Mouse (Mus musculus): ENCODE measurements around the gene Wbp2nl. TPM values are rescaled to one million over a fixed set of nuclear protein-coding genes. Genes with fewer than 3 reads are reported as not detected.

The Wbp2nl gene
- polyA plus RNA-seq, 1 experiment from 2014 or later: not detected

DNA sequence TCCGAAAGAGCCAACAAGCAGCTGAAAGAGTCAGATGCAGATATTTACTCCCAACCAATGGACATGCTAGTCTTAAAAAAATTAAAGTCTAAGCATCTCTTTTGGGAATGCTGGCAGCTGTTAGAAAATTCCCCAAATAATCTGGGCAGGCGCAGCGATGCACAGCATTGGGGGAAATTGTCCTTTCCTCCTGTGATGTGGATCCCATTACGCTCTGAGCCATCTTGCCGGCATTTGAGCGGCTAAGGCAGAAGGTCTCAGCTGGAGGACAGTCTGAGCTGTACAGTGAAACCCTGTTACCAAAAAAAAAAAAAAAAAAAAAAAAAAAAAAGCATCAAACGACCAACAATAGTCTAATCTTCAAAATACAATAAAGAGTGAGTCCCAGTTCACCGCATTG lies 23.4 kb downstream of the Wbp2nl start:
- 78% methylated on average over 8 of the region's 8 CpGs for WGBS
- no peak for ATAC-seq (ENCODE audit: low FRiP score, low read depth)
- H3K9me3 ChIP-seq: no peaks in the 10 kb centered on the region
- H3K36me3 ChIP-seq: no peaks in the 10 kb centered on the region
- no peak overlapping the region for H3K4me3 ChIP-seq
- H3K27ac ChIP-seq: no peak overlapping the region
- no peaks in the 10 kb centered on the region for H3K27me3 ChIP-seq
- no peak overlapping the region for H3K9ac ChIP-seq
- no peak overlapping the region for H3K4me2 ChIP-seq (replicated peaks)
- peaks cover 11% of the 10 kb centered on the region; the same call in 1 of the 2 replicates for H3K4me1 ChIP-seq

GRCm38 (mm10) chr15:82325382-82325781 lies 26.6 kb downstream of the Wbp2nl start:
- H3K27me3 ChIP-seq: no peaks in the 10 kb centered on the region
- peaks cover 18% of the 10 kb centered on the region for H3K36me3 ChIP-seq
- no peak overlapping the region for H3K4me2 ChIP-seq (replicated peaks)
- H3K9ac ChIP-seq: no peak overlapping the region
- no peak overlapping the region for H3K27ac ChIP-seq
- no peak for ATAC-seq (ENCODE audit: low FRiP score, low read depth)
- no peaks in the 10 kb centered on the region for H3K9me3 ChIP-seq
- WGBS: 63% methylated on average over 2 of the region's 2 CpGs
- peaks cover 11% of the 10 kb centered on the region; the same call in 1 of the 2 replicates for H3K4me1 ChIP-seq
- no peak overlapping the region for H3K4me3 ChIP-seq

GRCm38 (mm10) chr15:82335194-82335593 lies 36.4 kb downstream of the Wbp2nl start:
- no peak for ATAC-seq (ENCODE audit: low FRiP score, low read depth)
- Histone ChIP-seq H3K4me3 (no peak overlapping the region), H3K4me1 (peaks cover 23% of the 10 kb centered on the region), H3K27me3 (peaks cover under 1% of the 10 kb centered on the region), H3K4me2 (replicated peaks) (no peak overlapping the region), H3K27ac (no peak overlapping the region), H3K36me3 (peaks cover 44% of the 10 kb centered on the region), H3K9me3 (no peaks in the 10 kb centered on the region), H3K9ac (no peak overlapping the region; the same call in 1 of the 2 replicates)
- WGBS: 91% methylated on average over 4 of the region's 4 CpGs

DNA sequence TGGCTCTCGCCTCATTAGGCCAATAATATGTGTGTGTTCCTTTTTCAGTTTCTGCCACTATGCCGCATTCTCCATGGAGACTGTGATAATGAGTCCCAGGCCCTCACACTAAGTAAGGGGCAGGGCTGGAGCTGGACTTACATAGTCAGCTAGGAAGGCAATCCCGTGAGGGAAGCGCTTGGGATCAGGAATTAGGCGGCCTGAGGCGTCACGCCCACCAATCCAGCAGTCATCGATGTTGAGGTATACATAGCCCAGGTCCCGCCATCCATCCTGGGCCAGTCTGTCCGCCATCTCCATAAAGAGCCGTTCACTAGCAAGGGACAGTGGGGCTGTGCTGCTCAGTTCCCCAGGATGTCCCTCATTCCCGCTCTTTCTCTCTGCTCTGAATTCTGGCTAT lies 37.9 kb downstream of the Wbp2nl start:
- H3K4me1 ChIP-seq: peaks cover 33% of the 10 kb centered on the region
- no peak for ATAC-seq (ENCODE audit: low FRiP score, low read depth)
- H3K4me3 ChIP-seq: no peak overlapping the region
- H3K27ac ChIP-seq: no peak overlapping the region
- H3K4me2 ChIP-seq (replicated peaks): no peak overlapping the region; the same call in 1 of the 2 replicates
- peaks cover 32% of the 10 kb centered on the region for H3K36me3 ChIP-seq
- H3K9ac ChIP-seq: peak overlapping the region; percentile 27; the same call in 1 of the 2 replicates
- H3K27me3 ChIP-seq: peaks cover 5% of the 10 kb centered on the region
- H3K9me3 ChIP-seq: no peaks in the 10 kb centered on the region
- 54% methylated on average over 12 of the region's 12 CpGs for WGBS

DNA sequence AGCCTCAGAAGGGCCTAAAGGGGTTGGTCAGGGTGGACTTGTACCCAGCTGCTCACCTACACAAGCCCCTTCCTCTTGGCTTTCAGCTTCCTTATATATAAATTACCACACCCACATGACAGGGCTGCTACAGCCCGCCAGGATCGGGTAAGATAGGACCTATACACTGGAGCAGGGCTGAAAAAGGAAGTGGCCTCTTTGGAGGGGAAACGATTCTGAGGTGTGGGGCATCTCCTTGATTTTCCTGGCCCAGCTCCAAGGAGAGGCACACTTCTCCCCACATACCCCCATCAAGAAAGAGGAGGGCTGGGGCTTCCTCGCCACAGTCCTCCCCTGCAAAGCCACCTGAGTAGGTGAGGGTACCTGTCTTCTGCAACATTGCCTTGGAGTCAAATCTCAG lies 39.1 kb downstream of the Wbp2nl start:
- Histone ChIP-seq H3K4me2 (replicated peaks) (peak overlapping the region; percentile 81), H3K9me3 (no peaks in the 10 kb centered on the region), H3K4me3 (peak overlapping the region; percentile 53), H3K27ac (0 out of 2 replicates have a peak overlapping the region, but pooled peaks have one; percentile 22), H3K27me3 (peaks cover 5% of the 10 kb centered on the region), H3K9ac (peak overlapping the region; percentile 70), H3K4me1 (peaks cover 44% of the 10 kb centered on the region), H3K36me3 (peaks cover 22% of the 10 kb centered on the region)
- WGBS: 26% methylated on average over 4 of the region's 4 CpGs
- ATAC-seq (ENCODE audit: low FRiP score, low read depth): no peak

GRCm38 (mm10) chr15:82338593-82339112 lies 39.9 kb downstream of the Wbp2nl start, which contains the start of the genes Naga, Pheta2 and Smdt1:
Gene Naga (minus strand): TSS chr15:82338925.
Gene Pheta2 (plus strand): TSS chr15:82338942.
Gene Smdt1 (plus strand): TSS chr15:82338959.
- H3K4me2 ChIP-seq (replicated peaks): peak within 1 kb of the TSS; percentile 81
- ATAC-seq (ENCODE audit: low FRiP score, low read depth): peak; percentile 90
- peaks cover 5% of the 10 kb centered on the region for H3K27me3 ChIP-seq
- under 1% methylated on average over 41 of the region's 41 CpGs for WGBS
- H3K36me3 ChIP-seq: peaks cover 22% of the 10 kb centered on the region
- no peaks in the 10 kb centered on the region for H3K9me3 ChIP-seq
- H3K9ac ChIP-seq: peak within 1 kb of the TSS; percentile 70
- H3K4me1 ChIP-seq: peaks cover 44% of the 10 kb centered on the region
- H3K4me3 ChIP-seq: peak within 1 kb of the TSS; percentile 53
- peak within 1 kb of the TSS; percentile 67 for H3K27ac ChIP-seq

DNA sequence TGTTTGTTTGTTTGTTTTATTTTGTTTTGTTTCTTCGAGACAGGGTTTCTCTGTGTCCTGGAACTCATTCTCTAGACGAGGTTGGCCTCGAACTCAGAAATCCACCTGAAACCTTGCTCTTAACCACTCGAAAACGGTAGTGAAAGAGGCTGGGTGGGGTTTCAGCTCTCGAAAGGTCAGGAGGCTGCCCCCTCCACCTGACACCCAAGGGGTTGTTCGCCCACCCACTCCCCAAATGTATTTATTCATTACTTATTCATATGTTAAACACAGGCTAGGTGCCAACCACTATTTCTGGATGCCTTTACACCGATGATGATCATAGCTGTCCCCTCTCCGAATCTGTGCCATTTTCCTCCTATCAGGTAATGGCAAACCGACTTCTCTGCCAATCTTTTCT lies 40.4 kb downstream of the Wbp2nl start:
- H3K27ac ChIP-seq: no peak overlapping the region
- peak overlapping the region; percentile 70; the same call in 1 of the 2 replicates for H3K9ac ChIP-seq
- H3K4me3 ChIP-seq: peak overlapping the region; percentile 53
- peaks cover 44% of the 10 kb centered on the region for H3K4me1 ChIP-seq
- H3K27me3 ChIP-seq: peaks cover 5% of the 10 kb centered on the region
- no peaks in the 10 kb centered on the region for H3K9me3 ChIP-seq
- peaks cover 19% of the 10 kb centered on the region for H3K36me3 ChIP-seq
- no peak for ATAC-seq (ENCODE audit: low FRiP score, low read depth)
- WGBS: 57% methylated on average over 10 of the region's 10 CpGs
- H3K4me2 ChIP-seq (replicated peaks): peak overlapping the region; percentile 81

DNA sequence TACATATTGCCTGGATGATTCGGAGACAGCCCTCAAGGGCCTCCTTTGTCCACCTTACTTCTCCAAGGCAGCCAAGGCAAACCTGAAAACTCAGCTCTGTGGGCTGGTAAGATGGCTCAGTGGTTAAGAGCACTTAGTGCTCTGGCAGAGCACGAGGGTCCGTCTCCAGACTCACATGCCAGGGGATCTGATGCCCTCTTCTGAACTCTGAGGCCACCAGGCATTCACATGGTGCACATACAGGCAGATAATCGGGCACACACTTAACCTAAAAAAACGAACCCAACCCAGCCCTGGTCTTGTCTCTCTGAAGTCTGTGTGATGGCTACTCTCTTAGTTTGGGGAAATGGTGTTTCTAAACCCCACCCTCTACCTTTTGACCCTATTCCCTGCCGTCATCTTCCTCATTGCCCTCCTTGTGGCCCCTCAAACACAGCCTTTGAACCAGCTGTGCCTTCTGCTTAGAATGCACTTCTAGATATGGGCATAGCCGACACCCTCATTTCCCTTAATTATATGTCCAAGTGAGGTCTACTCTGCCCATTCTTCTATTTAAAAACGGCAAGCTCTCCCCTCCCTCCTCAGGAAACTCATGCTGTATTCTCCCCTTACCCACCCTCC lies 41.0 kb downstream of the Wbp2nl start:
- no peak for ATAC-seq (ENCODE audit: low FRiP score, low read depth)
- no peak overlapping the region for H3K27ac ChIP-seq
- WGBS: 77% methylated on average over 8 of the region's 8 CpGs
- H3K4me1 ChIP-seq: peaks cover 44% of the 10 kb centered on the region
- H3K4me3 ChIP-seq: no peak overlapping the region
- H3K4me2 ChIP-seq (replicated peaks): peak overlapping the region; percentile 81; the same call in 1 of the 2 replicates
- peaks cover 13% of the 10 kb centered on the region for H3K36me3 ChIP-seq
- H3K9ac ChIP-seq: no peak overlapping the region
- H3K27me3 ChIP-seq: peaks cover 5% of the 10 kb centered on the region
- no peaks in the 10 kb centered on the region for H3K9me3 ChIP-seq

DNA sequence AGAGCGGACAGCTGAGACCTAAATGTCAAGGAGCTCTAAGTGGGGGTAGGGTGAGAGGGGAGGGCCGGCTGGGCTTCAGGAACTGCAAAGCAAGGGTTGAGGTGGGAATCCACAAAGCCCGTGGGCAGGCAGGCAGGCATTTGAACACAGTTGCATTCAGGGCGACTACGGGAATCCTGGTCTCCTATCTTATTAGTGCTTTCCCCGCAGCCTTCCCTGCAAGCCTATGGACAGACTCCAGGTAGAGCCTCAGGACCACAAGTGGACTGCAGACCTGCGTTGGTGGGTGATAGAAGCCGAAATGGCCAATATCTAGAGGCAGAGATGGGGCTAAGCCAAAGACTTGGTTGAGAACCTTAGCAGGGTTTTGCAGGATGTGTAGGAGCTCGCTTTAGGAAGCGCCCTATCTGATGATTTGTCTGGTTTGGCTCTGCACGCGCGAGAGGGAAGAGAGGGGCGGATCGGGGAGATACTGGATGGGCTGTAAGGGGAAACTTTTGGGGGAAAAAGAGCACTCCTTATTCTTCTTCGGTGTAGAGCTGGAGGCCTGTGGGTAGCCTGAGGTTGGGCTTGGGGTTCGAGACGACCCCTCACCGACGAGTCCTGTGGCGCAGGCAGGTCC lies 41.8 kb downstream of the Wbp2nl start:
- peaks cover 6% of the 10 kb centered on the region for H3K36me3 ChIP-seq
- ATAC-seq (ENCODE audit: low FRiP score, low read depth): no peak
- peak overlapping the region; percentile 59 for H3K4me3 ChIP-seq
- peak overlapping the region; percentile 81 for H3K4me2 ChIP-seq (replicated peaks)
- H3K4me1 ChIP-seq: peaks cover 44% of the 10 kb centered on the region
- no peaks in the 10 kb centered on the region for H3K9me3 ChIP-seq
- H3K27me3 ChIP-seq: peaks cover 5% of the 10 kb centered on the region
- peak overlapping the region; percentile 74 for H3K27ac ChIP-seq
- H3K9ac ChIP-seq: peak overlapping the region; percentile 84
- 41% methylated on average over 21 of the region's 21 CpGs for WGBS

GRCm38 (mm10) chr15:82341036-82341501 lies 42.3 kb downstream of the Wbp2nl start:
- Histone ChIP-seq H3K9me3 (no peaks in the 10 kb centered on the region), H3K27me3 (peaks cover 5% of the 10 kb centered on the region), H3K4me1 (peaks cover 43% of the 10 kb centered on the region), H3K27ac (peak overlapping the region; percentile 74), H3K9ac (peak overlapping the region; percentile 84), H3K4me3 (peak overlapping the region; percentile 59), H3K4me2 (replicated peaks) (peak overlapping the region; percentile 81), H3K36me3 (peaks cover under 1% of the 10 kb centered on the region; the same call in 1 of the 2 replicates)
- peak; percentile 6 for ATAC-seq (ENCODE audit: low FRiP score, low read depth)
- 1% methylated on average over 37 of the region's 40 CpGs for WGBS

- Histone ChIP-seq H3K4me1 (peaks cover 40% of the 10 kb centered on the region), H3K4me3 (peak overlapping the region; percentile 59)
These were observed 43.2 kb downstream of the Wbp2nl start for GRCm38 (mm10) chr15:82341675-82342542.

More at GRCm38 (mm10) chr15:82341675-82342542, 43.2 kb downstream of the Wbp2nl start:
- H3K9ac ChIP-seq: peak overlapping the region; percentile 84
- ATAC-seq (ENCODE audit: low FRiP score, low read depth): no peak
- H3K9me3 ChIP-seq: no peaks in the 10 kb centered on the region
- H3K27ac ChIP-seq: peak overlapping the region; percentile 74
- WGBS: 58% methylated on average over 15 of the region's 15 CpGs
- H3K4me2 ChIP-seq (replicated peaks): peak overlapping the region; percentile 81
- H3K36me3 ChIP-seq: no peaks in the 10 kb centered on the region
- H3K27me3 ChIP-seq: peaks cover 5% of the 10 kb centered on the region

Measured in limb, embryonic 13.5 days (tissue).